Mouse (Mus musculus) ES-CJ7 (cell line): Measurements from ENCODE around the gene Anp32e.

Source experiments
- DNase-seq: peaks from one replicate; pipeline ENCODE4 v3.0.0; 2011; ENCODE audit warnings: low read depth, low spot score

Gene Anp32e

DNA sequence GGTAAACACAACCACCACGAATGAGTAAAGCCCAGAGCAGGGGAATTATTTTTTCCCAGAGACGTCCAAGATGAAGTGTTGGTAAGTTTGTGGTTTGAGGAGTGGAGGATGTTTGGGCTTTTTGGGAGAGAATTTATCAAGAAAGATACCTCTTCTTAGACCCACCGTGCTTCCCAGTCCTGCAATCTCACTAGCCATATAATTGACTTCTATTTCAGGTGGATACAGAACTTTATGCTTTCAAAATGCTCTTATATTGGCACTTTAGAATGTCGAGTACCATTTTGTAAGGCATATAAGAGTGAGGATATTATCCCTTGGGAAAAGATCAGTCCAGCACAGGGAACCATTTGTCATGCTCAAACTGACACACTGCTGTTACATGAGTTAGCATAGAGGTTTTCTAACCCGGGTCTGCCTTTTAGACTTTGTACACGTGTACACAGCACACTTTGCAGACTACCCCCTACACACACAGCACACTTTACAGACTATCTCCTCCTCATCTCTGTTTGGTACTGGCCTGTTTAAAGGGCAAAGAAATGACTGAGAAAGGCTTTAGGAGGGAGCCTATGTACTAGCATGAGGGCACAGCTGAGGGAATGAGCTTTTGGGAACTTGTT, 67.5 kb downstream of the Anp32e start:
- no peak for DNase-seq
